Mouse (Mus musculus): ENCODE measurements around the gene Srrm1. TPM values are rescaled to one million over a fixed set of nuclear protein-coding genes. Genes with fewer than 3 reads are reported as not detected.
"Not testable (repeated sequence)": the region's sequence is repeated elsewhere in the genome, so short reads cannot be mapped to it uniquely, and the experiment has no call there.

Gene Srrm1
- total RNA-seq, 2 experiments from 2014 or later, result 133 to 134 TPM

DNA sequence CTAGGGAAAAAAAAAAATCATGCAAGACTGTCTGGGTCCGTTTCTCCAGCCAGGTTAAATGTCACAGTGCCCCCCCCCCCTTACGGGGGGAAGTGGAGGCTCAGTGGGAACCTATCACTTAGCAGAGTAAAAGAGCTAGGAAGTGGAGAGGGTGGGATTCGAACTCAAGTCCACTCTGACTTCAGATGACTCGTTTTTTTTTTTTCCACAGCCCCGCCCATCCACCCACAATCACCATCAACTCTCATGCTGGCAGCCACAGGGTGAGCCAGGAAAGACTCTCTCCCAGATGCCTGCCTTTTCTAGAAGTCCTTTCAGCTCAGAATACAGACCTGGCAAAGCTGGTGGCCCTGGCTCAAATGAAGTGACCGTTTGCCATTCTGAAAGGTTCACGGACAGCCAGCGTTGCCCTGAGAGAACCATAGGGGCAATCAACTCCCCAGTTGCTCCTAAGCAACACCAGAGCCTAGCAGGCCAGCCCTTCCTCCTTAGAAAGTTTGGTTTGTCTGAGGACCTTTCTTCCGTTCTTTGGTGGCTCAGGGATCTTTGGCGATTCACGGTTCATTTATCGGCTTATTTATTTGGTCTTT, 67.0 kb downstream of the Srrm1 start:
- DNase-seq (ENCODE audit: extremely low spot score in 1 of 2, low spot score in 2 of 2), result no peak
- intact Hi-C loops (cut with DNase I), result no loop called here

DNA sequence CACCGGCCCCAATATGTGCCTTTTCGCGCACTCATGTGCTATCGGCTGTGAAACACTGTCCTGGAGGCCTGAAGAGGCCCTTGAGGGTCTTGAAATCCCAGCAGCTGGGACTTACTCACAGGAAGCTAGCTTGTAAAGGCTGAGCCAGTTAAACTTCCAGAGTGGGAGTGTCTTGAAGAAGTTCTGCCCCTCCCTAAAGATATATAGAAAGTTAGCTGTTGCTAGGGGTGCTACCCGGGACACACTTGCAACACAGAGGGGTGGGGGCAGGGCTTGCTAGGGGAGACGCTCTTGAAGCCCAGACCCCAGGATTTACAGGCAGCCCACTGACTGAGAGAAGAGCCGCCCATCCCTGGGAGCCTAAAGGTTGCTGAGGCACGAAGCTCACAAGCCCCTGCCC, 67.7 kb downstream of the Srrm1 start:
- intact Hi-C loops (cut with DNase I), result no loop called here

DNA sequence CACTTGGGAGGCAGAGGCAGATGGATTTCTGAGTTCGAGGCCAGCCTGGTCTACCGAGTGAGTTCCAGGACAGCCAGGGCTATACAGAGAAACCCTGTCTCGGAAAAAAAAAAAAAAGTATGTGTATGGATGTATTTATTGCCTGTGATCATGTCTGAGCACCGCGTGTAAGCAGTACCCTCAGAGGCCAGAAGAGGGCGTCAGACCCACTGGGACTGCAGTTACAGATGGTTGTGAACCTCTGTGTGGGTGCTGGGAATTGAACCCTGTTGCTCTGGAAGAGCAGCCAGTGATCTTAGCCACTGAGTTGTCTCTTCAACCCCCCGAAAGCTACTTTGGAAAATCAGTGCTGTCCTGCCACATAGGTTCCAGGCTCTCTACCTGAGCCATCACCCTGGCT, 69.2 kb downstream of the Srrm1 start:
- intact Hi-C loops (cut with DNase I), result no loop called here

More for the DNA sequence above, 67.7 kb downstream of the Srrm1 start:
- no peak for DNase-seq (ENCODE audit: extremely low spot score in 1 of 2, low spot score in 2 of 2)

DNA sequence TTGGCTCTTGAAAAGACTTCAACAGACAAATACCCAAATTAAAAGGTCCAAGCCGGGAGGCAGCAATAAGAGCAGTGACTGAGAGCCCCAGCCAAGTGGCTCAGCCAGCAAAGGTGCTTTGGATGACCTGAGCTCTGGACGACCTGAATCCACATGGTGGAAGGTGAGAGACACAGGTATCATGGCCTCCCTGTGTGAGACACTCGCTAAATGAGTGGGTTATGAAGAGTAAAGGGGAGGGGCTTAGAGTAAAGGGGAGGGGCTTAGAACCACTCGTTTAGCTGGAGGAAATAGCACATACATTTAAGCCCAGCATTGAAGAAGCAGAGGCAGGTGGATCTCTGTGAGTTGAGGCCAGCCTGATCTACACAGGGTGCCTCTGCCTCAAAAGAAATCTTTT, 69.7 kb downstream of the Srrm1 start:
- DNase-seq (ENCODE audit: extremely low spot score in 1 of 2, low spot score in 2 of 2), result no peak
- intact Hi-C loops (cut with DNase I), result no loop called here

More for the DNA sequence above, 69.2 kb downstream of the Srrm1 start:
- DNase-seq (ENCODE audit: extremely low spot score in 1 of 2, low spot score in 2 of 2), result no peak

DNA sequence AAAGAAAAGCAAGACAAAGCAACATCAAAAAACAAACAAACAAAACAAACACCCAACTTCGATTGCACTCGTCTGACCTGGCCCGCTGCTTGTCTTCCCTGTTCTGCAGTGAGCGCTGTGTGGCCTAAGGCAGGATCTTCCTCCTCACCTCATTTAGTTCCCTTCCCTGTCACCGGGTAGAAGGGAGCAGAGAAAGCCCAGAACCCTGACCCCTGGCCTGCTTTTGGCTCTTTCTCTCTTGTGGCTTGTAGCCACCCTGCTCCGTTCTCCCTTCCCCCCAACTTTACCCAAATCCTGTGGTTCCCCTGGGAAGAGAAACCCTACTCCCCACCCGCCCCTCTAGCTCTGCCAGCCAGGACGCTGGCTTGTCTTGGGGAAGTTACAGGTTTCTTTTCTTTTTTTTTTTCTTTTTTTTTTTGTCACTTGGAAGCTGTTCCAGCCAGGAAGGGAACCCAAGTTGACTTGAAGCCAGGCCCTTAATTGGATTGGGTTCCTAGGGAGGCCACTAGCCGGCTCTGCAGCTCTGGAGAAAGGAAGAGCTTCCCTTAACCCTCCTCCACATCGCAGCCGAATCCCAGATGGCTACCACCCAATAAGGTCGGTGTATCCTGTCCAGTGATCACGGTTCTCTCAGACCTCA, 70.3 kb downstream of the Srrm1 start:
- DNase-seq (ENCODE audit: extremely low spot score in 1 of 2, low spot score in 2 of 2), result peak in 1 of 2 experiments; percentile 59
- intact Hi-C loops (cut with DNase I), result no loop called here

DNA sequence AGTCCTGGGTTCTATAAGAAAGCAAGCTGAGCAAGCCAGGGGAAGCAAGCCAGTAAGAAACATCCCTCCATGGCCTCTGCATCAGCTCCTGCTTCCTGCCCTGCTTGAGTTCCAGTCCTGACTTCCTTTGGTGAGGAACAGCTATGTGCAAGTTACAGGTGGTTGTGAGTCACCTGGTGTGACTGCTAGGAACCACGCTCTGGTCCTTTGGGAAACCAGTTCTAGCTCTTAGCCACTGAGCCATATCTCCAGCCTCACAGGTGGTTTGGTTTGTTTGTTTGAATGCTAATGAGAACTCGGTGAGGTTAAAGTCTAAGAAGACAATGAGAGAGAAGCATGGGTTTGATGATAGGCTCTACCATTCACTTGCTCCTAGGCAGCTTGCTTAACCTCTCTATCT, 73.1 kb downstream of the Srrm1 start:
- intact Hi-C loops (cut with DNase I); DNase-seq (ENCODE audit: extremely low spot score in 1 of 2, low spot score in 2 of 2): not testable (repeated sequence)

DNA sequence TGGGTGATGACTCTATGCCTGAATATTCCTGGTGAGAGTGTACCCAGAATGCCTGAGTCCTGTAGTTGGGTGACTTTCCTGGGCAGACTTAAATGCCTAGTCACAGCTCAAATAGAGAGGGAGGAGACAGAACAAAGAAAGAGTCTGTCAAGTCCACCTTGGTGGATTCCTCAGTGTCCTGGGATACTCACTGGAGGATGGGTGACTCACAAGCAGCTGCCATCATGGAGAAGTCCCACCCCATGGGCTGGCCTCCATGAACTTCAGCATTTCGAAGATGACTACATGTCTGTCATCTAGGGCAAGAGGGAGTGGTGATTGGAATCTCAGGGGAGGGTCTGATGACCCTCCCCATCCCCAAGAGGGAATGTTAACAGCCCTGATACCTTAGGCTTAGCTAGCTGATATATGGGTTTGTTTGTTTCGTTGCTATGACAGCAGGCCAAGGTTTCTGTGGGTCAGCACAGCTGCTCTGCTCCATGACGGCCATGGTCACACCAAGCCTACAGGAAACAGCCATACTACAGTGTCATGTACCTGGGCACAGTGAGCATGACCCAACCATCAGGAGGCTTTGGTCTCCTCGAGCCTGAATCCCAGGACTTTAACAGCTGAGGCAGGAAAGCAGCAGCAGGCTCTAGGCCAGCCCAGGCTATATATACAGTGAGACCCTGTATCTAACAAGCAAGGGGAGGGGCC, 76.3 kb downstream of the Srrm1 start:
- intact Hi-C loops (cut with DNase I), result no loop called here
- no peak for DNase-seq (ENCODE audit: extremely low spot score in 1 of 2, low spot score in 2 of 2)

DNA sequence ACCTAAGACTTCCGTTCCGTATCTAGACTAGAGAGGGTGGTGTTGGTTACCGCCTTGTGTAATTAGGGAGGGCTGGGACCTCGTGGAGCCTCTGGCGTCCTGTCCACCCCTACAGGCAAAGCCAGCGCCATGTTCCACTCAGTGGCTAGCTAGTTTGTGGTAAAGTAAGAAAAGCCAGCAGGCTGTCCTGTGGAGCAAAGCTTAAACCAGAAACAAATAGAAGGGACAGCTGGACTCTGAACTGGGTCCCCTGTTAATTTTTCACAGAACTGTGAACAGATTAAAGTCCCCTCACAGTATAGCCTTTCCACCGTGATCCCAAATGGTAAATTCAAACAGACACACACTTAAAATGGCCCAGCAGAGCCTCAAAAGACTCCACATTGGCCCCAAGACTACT, 78.4 kb downstream of the Srrm1 start:
- no peak for DNase-seq (ENCODE audit: extremely low spot score in 1 of 2, low spot score in 2 of 2)
- intact Hi-C loops (cut with DNase I), result loop anchor here (5.0 kb wide), 1 partner anchor 38 kb away; no protein-coding TSS in a partner anchor

DNA sequence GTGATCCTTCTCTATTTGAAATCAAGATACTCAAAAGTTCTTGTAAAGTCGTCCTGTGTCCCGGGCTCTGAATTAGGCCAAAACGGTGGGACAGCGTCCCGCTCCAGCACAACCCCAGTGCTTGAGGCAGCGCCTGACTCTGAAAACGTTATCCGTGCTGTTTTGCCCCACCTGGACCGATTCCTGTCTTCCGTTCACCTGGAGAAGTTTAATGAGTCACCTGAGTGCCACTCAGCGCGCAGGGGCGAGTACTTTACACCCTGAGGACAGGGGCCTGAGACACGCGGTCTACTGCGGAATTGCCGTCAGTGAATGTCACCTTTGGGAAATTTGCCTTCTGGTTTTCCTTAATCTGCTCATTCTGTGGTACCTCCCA, 79.8 kb downstream of the Srrm1 start:
- intact Hi-C loops (cut with DNase I), result loop anchor here (5.0 kb wide), 1 partner anchor 39 kb away; no protein-coding TSS in a partner anchor
- DNase-seq (ENCODE audit: extremely low spot score in 1 of 2, low spot score in 2 of 2), result no peak

DNA sequence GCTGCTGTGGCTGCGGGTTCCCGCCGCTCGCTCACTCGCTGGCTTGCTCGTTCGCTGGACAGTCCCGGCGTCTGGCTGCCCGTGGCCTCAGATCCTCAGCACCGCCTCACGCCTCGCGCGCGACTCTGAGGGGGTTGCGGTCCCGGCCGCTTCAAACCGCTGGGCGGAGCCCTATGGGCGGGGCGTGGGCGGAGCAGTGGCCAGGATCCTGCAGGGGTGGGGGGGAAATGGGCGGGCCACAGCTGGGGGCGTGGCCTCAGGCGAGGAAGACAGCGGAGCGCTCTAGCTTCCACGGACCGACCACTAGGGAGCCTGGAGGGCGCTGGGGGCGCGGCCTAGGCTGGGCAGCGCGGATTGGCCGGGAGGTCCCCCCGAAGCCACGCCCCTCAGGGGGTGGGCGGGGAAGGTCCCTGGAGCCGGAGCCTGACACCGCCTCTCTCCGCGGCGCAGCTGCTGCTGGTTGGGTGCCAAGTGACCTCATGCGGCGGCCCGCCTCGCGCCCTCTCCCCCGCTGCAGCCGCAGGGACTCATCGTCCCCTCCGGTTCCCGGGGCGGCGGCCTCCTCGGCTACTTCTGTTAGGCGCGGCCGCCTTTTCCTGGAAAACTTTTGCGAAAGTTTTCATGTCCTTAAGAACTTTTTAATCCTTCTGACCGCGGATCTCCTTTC, 80.3 kb downstream of the Srrm1 start, which contains the start of gene Clic4:
Gene Clic4, minus strand, starts transcription at position 175 of the 667 bp plus-strand sequence.
- peak; percentile 93 to 99 for DNase-seq (ENCODE audit: extremely low spot score in 1 of 2, low spot score in 2 of 2)
- intact Hi-C loops (cut with DNase I), result loop anchor here (5.0 kb wide), 1 partner anchor 40 kb away; no protein-coding TSS in a partner anchor

DNA sequence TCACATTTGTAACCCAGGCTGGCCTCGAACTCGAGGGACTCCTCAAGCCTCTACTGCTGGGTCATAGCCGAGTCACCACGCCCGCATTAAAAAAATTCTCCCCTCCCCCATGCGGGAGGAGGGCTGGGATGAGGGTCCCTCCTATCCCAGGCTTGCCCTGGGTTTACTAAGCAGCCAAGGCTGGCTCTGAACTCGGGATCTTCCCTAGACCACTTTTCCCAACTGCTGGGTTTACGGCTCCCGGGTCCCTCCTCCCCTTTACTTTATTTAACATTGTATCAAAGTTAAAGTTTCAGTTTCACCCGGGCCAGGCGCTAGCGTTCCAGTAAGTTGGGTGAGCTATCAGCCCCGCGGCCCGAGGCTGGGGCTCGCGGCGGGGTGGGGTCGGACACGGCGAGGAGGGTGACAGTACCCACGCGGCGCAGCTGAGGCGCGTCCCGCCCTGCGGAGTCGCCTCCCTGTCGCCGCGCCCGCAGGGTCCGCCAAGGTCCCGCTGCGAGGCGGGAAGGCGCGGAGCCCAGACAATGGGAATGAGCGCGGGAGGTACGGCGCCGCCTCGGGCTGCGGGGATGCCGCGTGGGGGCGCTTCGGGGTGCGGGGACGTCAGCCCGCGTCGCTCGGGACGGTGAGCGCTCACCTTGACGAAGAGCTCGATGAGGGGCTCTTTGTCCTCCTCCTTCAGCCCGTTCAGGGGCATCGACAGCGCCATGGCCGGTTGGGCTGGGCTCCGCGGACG, 81.1 kb downstream of the Srrm1 start:
- intact Hi-C loops (cut with DNase I), result loop anchor here (5.0 kb wide), 1 partner anchor 40 kb away; no protein-coding TSS in a partner anchor
- peak in 1 of 2 experiments; percentile 73 for DNase-seq (ENCODE audit: extremely low spot score in 1 of 2, low spot score in 2 of 2)

DNA sequence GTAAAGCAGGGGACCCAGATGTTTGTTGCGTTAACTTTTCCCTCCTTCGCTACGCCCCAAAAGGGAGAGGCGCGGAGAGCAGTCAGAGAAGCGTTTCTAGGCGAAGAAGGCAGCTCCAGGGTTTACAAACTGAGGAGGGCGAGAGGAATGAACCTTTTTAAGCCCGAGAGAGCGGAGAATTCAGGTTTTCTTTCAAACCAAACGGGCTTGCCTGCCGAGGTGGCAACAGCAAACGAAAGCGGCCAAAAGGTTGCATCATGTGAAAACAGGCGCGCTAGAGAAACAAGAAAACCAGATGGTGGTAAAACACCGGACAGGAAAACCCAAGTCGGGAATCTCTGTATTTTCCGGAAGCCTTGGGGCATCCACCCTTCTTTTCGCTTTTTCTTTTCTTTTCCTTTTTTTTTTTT, 81.7 kb downstream of the Srrm1 start:
- no peak for DNase-seq (ENCODE audit: extremely low spot score in 1 of 2, low spot score in 2 of 2)
- intact Hi-C loops (cut with DNase I), result loop anchor here (5.0 kb wide), 1 partner anchor 41 kb away; no protein-coding TSS in a partner anchor

Other genes starting within 250 kb of the Srrm1 start
- not detected for gene Runx3, start 232.7 kb downstream of the Srrm1 start, total RNA-seq (2021)
- 10 to 100 TPM; 27.1 to 27.6 TPM for gene Clic4, start 80.5 kb downstream of the Srrm1 start, total RNA-seq (2021)
- gene Ncmap, start 44.9 kb upstream of the Srrm1 start, total RNA-seq (2021), result under 1 TPM; 0.36 to 0.54 TPM
- gene Rcan3, start 80.5 kb upstream of the Srrm1 start, total RNA-seq (2021), result 10 to 100 TPM; 47.6 to 54.9 TPM
- 1 to 10 TPM in 1 of 2 experiments, under 1 TPM in 1; 0.81 to 1.3 TPM for gene Stpg1, start 141.5 kb upstream of the Srrm1 start, total RNA-seq (2021)
- gene Nipal3, start 141.7 kb upstream of the Srrm1 start, total RNA-seq (2021), result 10 to 100 TPM; 90.9 to 96.8 TPM
- under 1 TPM; 0.36 to 0.62 TPM for gene Grhl3, start 220.3 kb upstream of the Srrm1 start, total RNA-seq (2021)